Mouse (Mus musculus) brown adipose tissue, adult 24 weeks (tissue): ENCODE measurements around the gene Zfp59. TPM values are rescaled to one million over a fixed set of nuclear protein-coding genes. Genes with fewer than 3 reads are reported as not detected.
A peak's percentile ranks its signal among the peaks of the same experiment; 100 is the strongest.
"Not testable (repeated sequence)": the region's sequence is repeated elsewhere in the genome, so short reads cannot be mapped to it uniquely, and the experiment has no call there.

Experiments used
- H3K27ac ChIP-seq: fragments of 200-500 bp; replicated peaks from 2 replicates; pipeline ENCODE4 v1.5.1; 2012; ENCODE audit warnings: low read depth, mild to moderate bottlenecking, low read length
- H3K4me1 ChIP-seq: fragments of 200-500 bp; 2 replicates; pipeline ENCODE4 v1.6.1; 2012; ENCODE audit warnings: low read length, mixed read lengths; ENCODE audit not compliant: control insufficient read depth, insufficient read depth, insufficient read length
- H3K4me3 ChIP-seq: fragments of 200-500 bp; 2 replicates; pipeline ENCODE4 v1.5.1; 2012; ENCODE audit warnings: low read depth, mild to moderate bottlenecking, low read length, moderate library complexity; ENCODE audit not compliant: insufficient read depth
- polyA plus RNA-seq: library from polyadenylated mRNA; stranded (reverse); fragments of >200 nt; gene quantifications from 2 replicates; pipeline ENCODE4 v1.2.4, GENCODE M21; 2012; ENCODE audit not compliant: missing spikeins, insufficient read depth, insufficient read length

Gene Zfp59
- polyA plus RNA-seq, 1 experiment = 3.2 TPM

GRCm38 (mm10) chr7:27839596-27839995 lies 1.2 kb downstream of the Zfp59 start:
- H3K4me3 ChIP-seq = peak overlapping the region; percentile 75; the same call in 1 of the 2 replicates
- H3K4me1 ChIP-seq = no peaks in the 10 kb centered on the region; the same call in 1 of the 2 replicates
- H3K27ac ChIP-seq = no peak overlapping the region

GRCm38 (mm10) chr7:27840104-27840503 lies 1.7 kb downstream of the Zfp59 start:
- no peak overlapping the region for H3K27ac ChIP-seq
- H3K4me3 ChIP-seq = no peak overlapping the region
- no peaks in the 10 kb centered on the region; the same call in 1 of the 2 replicates for H3K4me1 ChIP-seq

DNA sequence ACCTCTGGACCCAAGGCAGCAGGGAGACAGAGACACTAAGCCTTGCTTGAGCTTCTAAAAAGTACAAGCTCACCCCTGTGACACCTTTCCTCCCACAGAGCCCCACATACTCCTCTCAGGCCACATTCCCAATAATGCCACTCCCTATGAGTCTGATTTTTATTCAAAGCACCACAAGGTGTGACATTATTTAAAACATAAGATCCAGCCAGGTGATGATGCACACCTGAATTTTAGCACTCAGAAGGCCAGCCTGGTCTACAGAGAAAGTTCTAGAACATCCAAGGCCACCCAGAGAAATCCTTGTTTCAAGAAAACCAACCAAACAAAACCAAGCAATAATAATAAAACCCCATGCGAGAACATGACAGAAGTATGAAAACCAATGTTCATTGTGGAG lies 18.8 kb downstream of the Zfp59 start, which contains the start of gene Zfp607a:
TSS of gene Zfp607a (plus strand) at position 301 of the 400 bp plus-strand sequence.
- no peak within 1 kb of the TSS for H3K4me3 ChIP-seq
- H3K27ac ChIP-seq = no peak within 1 kb of the TSS
- H3K4me1 ChIP-seq = no peaks in the 10 kb centered on the region

- H3K4me3 ChIP-seq = peak overlapping the region; percentile 96
- H3K27ac ChIP-seq = peak overlapping the region; percentile 71
- H3K4me1 ChIP-seq = no peaks in the 10 kb centered on the region
These were observed 21.2 kb downstream of the Zfp59 start for GRCm38 (mm10) chr7:27859301-27860251.

DNA sequence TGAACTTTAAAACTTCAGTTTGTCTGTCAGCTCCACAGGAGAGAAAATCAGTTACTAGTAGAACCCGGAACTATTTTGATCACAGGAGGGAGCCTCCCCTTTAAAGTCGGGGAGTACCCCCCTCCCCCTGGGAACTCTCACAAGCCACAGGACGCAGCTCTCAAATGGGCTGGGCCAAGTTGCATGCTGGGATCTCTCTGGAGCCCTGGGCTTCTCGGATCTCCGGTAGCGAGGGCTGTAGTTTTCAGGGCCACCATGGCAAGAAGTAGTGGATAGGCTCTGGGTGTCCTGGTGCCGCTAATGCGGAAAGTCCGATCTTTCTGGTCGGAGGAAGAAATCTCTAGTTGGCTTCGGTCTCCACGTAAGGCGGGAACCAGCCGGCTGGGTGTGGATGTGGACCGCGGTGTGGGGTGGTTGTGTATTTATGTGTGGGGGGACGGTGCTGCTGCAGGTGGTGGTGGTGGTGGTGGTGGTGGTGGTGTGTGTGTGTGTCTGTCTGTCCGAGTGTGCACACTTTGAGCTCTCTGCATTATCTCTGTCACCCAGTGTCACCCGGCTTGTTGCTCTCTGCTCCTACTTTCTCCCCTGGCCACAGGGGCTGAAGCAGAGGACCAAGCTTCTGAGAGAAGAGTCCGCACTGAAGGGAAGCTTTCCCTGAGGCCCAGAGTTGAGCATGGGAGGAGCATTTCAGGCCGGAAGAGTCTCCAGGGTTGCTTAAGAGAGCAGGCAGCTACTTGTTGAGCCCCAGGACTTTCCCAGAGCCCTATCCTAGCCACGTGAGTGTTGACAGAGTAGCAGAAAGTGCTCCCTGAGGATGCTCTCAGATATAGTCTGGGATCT lies 22.2 kb downstream of the Zfp59 start:
- Histone ChIP-seq H3K4me3 (peak overlapping the region; percentile 96), H3K4me1 (no peaks in the 10 kb centered on the region), H3K27ac (peak overlapping the region; percentile 71)

DNA sequence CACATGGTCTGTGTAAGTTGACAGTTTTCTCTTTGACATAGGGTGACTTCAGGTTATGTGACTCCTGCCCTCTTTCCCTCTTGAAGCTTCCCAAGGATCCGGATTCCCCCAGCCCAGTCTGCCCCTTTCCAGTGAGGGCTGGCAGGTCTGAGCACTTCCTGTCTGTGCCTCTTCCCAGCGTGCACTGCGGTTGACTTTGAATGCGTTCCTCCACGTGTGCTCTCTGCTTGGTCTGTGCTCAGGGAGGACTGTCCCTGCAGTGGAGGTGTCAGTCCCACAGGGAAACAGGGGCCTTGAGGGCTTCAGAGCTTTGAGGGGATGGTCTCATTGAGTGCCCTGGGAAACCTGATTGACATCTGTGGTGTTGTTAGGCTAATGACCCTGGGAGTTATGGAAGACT lies 24.2 kb downstream of the Zfp59 start:
- H3K4me3 ChIP-seq, H3K27ac ChIP-seq, H3K4me1 ChIP-seq: not testable (repeated sequence)

- Histone ChIP-seq H3K4me3 (no peak overlapping the region), H3K27ac (no peak overlapping the region), H3K4me1 (no peaks in the 10 kb centered on the region)
These were observed 43.3 kb downstream of the Zfp59 start for GRCm38 (mm10) chr7:27881721-27882120.

DNA sequence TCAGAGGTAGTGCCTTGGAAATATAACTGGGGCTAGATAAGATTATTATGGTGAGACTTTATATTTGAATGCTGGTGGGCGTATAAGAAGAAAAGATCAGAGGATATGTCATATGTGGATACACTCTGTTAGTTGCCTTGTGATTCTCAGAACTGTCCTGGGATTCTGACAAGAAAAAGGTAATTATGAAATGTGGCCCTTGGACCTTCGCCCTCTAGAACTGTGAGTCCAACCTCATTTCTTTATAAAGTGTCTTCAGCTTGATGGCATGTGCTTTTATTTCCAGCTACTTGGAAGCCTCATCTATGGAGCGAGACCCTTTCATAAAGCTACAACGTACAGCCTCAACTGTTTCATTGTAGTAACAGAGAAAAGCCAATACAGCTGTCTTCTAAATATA lies 62.2 kb downstream of the Zfp59 start:
- Histone ChIP-seq H3K27ac (no peak overlapping the region), H3K4me1 (no peaks in the 10 kb centered on the region), H3K4me3 (no peak overlapping the region)

GRCm38 (mm10) chr7:27905061-27905848 lies 66.8 kb downstream of the Zfp59 start:
- no peak overlapping the region for H3K27ac ChIP-seq
- H3K4me1 ChIP-seq = no peaks in the 10 kb centered on the region
- H3K4me3 ChIP-seq = no peak overlapping the region

Other genes with a start within 250 kb of the Zfp59 start
- gene Akt2, start 247.1 kb upstream of the Zfp59 start, polyA plus RNA-seq = 294 and 321 TPM in 2 replicates
- not detected in 2 replicates for gene Ttc9b, start 184.7 kb upstream of the Zfp59 start, polyA plus RNA-seq
- gene Map3k10, start 164.0 kb upstream of the Zfp59 start, polyA plus RNA-seq = 13.0 and 13.2 TPM in 2 replicates
- gene Zfp607b, start 149.3 kb upstream of the Zfp59 start, polyA plus RNA-seq = 1.3 and 3.1 TPM in 2 replicates
- 4.9 and 5.1 TPM in 2 replicates for gene Zfp60, start 107.2 kb upstream of the Zfp59 start, polyA plus RNA-seq
- gene Zfp626, start 31.4 kb upstream of the Zfp59 start, polyA plus RNA-seq = 2.1 and 2.8 TPM in 2 replicates
- gene Zfp607a, start 18.9 kb downstream of the Zfp59 start, polyA plus RNA-seq = 1.7 and 2.0 TPM in 2 replicates
- 11.0 and 11.4 TPM in 2 replicates for gene Zfp974, start 90.9 kb downstream of the Zfp59 start, polyA plus RNA-seq
- 5.2 and 6.8 TPM in 2 replicates for gene Zfp780b, start 140.6 kb downstream of the Zfp59 start, polyA plus RNA-seq
- 0.21 TPM in 1 of 2 replicates, not detected in the other for gene Zfp850, start 175.5 kb downstream of the Zfp59 start, polyA plus RNA-seq
- 114 and 122 TPM in 2 replicates for gene Psmc4, start 211.5 kb downstream of the Zfp59 start, polyA plus RNA-seq
- not detected in 2 replicates for gene Fcgbp, start 232.6 kb downstream of the Zfp59 start, polyA plus RNA-seq